24 mouse cellular contexts compared by ENCODE assay signal in genomic region chr3:67980006-67980405, GRCm38 (mm10).
DNase-seq lines count a peak whose midpoint lies in the region; ATAC-seq and TF ChIP-seq lines count a peak whose summit lies in the region.
"Had no signal": no experiment of that assay in that cellular context is flagged by ENCODE, and none has a peak within 500 bp of the region (broad histone marks: within the 10 kb centered on the region; RNA-seq: fewer than 3 reads in every experiment).

No protein-coding gene starts in this region.

- H3K27me3 ChIP-seq in kidney, postnatal 0 days (ENCODE audit: insufficient read depth, low read length), result no peaks in the 10 kb centered on the region
- no peaks in the 10 kb centered on the region for H3K27me3 ChIP-seq in lung, postnatal 0 days (replicated peaks; ENCODE audit: insufficient read depth, low read length)
- H3K27me3 ChIP-seq: embryonic facial prominence, embryonic 12.5 days; embryonic facial prominence, embryonic 15.5 days; hindbrain, embryonic 12.5 days had no signal

- H3K4me3 ChIP-seq in kidney, postnatal 0 days (replicated peaks; ENCODE audit: low read depth, low read length), result no peak overlapping the region
- H3K4me3 ChIP-seq in lung, postnatal 0 days (ENCODE audit: low read depth, low read length), result no peak overlapping the region
- H3K4me3 ChIP-seq: embryonic facial prominence, embryonic 12.5 days; embryonic facial prominence, embryonic 15.5 days; gastrocnemius, adult 2 months; hindbrain, embryonic 12.5 days had no signal

- TF ChIP-seq EP300 in lung, postnatal 0 days (IDR thresholded peaks at IDR 0.05), result no peak

- 90% methylated on average over 1 of the region's 1 CpGs for WGBS in kidney, postnatal 0 days
- WGBS in lung, postnatal 0 days, result 82% methylated on average over 1 of the region's 1 CpGs

- H3K9me3 ChIP-seq in kidney, postnatal 0 days (replicated peaks; ENCODE audit: low read length), result no peaks in the 10 kb centered on the region
- no peaks in the 10 kb centered on the region for H3K9me3 ChIP-seq in lung, postnatal 0 days (ENCODE audit: low read length)
- H3K9me3 ChIP-seq: embryonic facial prominence, embryonic 12.5 days; embryonic facial prominence, embryonic 15.5 days; hindbrain, embryonic 12.5 days had no signal

- H3K9ac ChIP-seq in kidney, postnatal 0 days (ENCODE audit: low read depth, low read length), result no peak overlapping the region
- no peak overlapping the region for H3K9ac ChIP-seq in lung, postnatal 0 days (replicated peaks; ENCODE audit: low read depth)
- H3K9ac ChIP-seq: embryonic facial prominence, embryonic 12.5 days; embryonic facial prominence, embryonic 15.5 days; forebrain, postnatal 0 days; hindbrain, embryonic 12.5 days had no signal

- no peaks in the 10 kb centered on the region for H3K36me3 ChIP-seq in kidney, postnatal 0 days (ENCODE audit: insufficient read depth, low read length)
- no peaks in the 10 kb centered on the region for H3K36me3 ChIP-seq in lung, postnatal 0 days (ENCODE audit: insufficient read depth, low read length)
- H3K36me3 ChIP-seq: embryonic facial prominence, embryonic 12.5 days; embryonic facial prominence, embryonic 15.5 days; hindbrain, embryonic 12.5 days had no signal

- no peak for DNase-seq in kidney, postnatal 0 days (ENCODE audit: low spot score)
- no peak for DNase-seq in kidney, adult 11 months
- DNase-seq in lung, postnatal 0 days (ENCODE audit: low spot score), result no peak
- DNase-seq in lung, postnatal 14 days, result no peak
- DNase-seq in thymus, postnatal 14 days, result peak; percentile 10
- no peak for DNase-seq in thymus, adult 18-20 months
- DNase-seq in urinary bladder, postnatal 4 days (ENCODE audit: low spot score in 2 of 2), result no peak
- DNase-seq: adrenal gland, adult 8-10 months; adrenal gland, postnatal 25 days; cerebellum, adult 11-12 months; cerebellum, adult 9-10 months; cerebellum, postnatal 25 days; forebrain, postnatal 0 days; gastrocnemius, adult 2 months; gastrocnemius, postnatal 14 days; heart, adult 11 months had no signal

- peak; percentile 15; the same call in 1 of the 2 replicates for TF ChIP-seq CTCF in kidney, postnatal 0 days (IDR thresholded peaks at IDR 0.05; ENCODE audit: low read depth)
- 0 out of 2 replicates have a peak, but pooled peaks have one; percentile 3 for TF ChIP-seq CTCF in lung, postnatal 0 days (IDR thresholded peaks at IDR 0.05)

- H3K4me2 ChIP-seq in kidney, postnatal 0 days (ENCODE audit: low read length), result no peak overlapping the region
- no peak overlapping the region for H3K4me2 ChIP-seq in lung, postnatal 0 days (replicated peaks; ENCODE audit: low read depth, low read length)
- H3K4me2 ChIP-seq: embryonic facial prominence, embryonic 12.5 days; embryonic facial prominence, embryonic 15.5 days; heart, embryonic 11.5 days; hindbrain, embryonic 12.5 days had no signal

- H3K4me1 ChIP-seq in kidney, postnatal 0 days (replicated peaks; ENCODE audit: insufficient read depth, low read length), result no peaks in the 10 kb centered on the region
- no peaks in the 10 kb centered on the region for H3K4me1 ChIP-seq in lung, postnatal 0 days (ENCODE audit: insufficient read depth, low read depth, low read length)

- no peak overlapping the region for H3K27ac ChIP-seq in kidney, postnatal 0 days
- no peak overlapping the region for H3K27ac ChIP-seq in lung, postnatal 0 days (ENCODE audit: low read length)
- H3K27ac ChIP-seq: embryonic facial prominence, embryonic 12.5 days; embryonic facial prominence, embryonic 15.5 days; gastrocnemius, adult 2 months; hindbrain, embryonic 12.5 days had no signal

- ATAC-seq in kidney, postnatal 0 days (replicated peaks; ENCODE audit: low FRiP score, low read depth), result no peak
- ATAC-seq in lung, postnatal 0 days, result no peak
- ATAC-seq: activated CD4-positive, CD25-positive, alpha-beta regulatory T cell, adult 4 months; CD4-positive, CD25-positive, alpha-beta regulatory T cell, adult 4 months; forebrain, embryonic 14.5 days; forebrain, postnatal 0 days; hindbrain, embryonic 16.5 days had no signal
